Mouse (Mus musculus): ENCODE data around the gene Rnf13.

Gene Rnf13

DNA sequence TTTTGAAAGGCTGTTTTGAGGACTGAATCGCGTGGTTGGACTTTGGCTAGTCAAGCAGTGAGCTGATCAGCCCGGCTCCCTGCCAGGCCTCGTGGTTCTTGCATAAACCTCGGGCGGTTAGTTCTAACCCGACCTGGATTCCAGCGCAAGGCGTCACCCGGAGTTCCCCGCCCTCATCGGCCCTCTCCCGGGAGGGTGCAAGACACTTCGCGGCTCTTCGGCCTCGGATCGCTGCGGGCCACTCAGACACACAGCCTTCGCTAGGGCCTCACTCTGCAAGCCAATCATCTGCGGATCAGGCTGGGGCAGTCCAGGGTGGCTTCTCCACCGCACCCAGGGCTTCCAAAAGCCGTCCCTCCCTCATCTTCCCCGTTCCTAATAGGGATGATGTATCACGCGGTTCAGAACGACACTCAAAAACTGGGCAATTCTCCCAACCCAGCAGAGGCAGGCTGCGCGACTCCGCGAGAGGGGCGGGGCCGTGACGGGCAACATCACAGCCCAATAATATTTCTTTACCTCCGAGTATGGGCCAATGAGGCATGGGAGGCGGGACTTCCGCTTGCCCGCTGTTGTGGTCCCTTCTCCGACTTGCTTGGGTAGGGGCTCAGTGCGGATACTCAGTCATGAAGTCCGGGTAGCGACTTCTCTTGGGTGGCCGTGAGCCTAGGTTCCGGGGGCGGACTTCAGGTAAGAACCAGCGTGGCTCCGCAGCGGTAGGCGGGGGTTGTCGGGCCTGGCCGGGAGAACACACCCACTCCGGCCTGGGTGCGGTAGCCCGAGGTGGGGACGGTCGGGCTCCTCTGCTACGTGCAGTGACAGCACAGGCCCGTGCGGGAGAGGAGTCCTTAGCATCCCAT is at the start of gene Rnf13:
Gene Rnf13 (plus strand): TSS at position 552 of the 860 bp plus-strand sequence.
- DNase-seq = peak; percentile 96

DNA sequence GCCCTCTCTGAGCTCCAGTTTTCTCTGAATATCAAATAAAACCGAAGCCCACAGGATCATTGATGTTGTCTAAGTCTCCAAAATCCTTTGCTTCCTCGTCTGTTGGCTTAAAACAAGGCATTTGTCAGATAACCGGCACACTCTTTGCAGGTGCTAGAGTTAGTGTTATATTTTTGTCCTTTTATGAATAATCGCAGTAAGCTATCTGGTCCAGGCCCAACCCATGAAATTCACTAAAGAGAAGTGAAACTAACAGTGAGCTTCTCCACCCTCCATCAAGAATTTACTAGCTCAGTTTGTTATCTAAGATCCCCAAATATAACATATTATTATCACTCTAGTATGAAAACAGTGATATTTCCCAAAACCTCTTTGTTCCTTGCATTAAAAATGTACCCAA is 44.1 kb upstream of the Rnf13 start:
- DNase-seq = no peak

DNA sequence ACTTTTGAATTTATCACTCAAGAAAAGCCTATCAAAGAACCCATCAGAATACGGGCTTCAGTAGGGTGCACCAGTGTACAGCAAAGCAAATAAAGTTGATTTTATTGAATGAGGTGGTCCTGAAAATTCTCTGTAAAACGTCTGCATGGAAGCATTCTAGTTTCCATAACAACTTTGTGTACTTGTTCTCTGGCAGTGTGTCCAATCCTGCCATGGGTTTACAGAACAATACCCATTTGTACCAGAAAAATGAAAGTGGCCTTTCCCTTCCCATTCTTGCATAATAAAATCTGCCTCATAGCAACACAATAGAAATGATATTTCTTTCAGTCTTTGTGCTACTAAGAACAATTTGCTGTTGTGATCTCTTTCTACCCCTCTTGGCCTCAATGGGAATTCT is 43.1 kb upstream of the Rnf13 start, which contains the start of gene Ankub1:
Gene Ankub1 (minus strand): TSS at position 81 of the 400 bp plus-strand sequence.
- DNase-seq = no peak

DNA sequence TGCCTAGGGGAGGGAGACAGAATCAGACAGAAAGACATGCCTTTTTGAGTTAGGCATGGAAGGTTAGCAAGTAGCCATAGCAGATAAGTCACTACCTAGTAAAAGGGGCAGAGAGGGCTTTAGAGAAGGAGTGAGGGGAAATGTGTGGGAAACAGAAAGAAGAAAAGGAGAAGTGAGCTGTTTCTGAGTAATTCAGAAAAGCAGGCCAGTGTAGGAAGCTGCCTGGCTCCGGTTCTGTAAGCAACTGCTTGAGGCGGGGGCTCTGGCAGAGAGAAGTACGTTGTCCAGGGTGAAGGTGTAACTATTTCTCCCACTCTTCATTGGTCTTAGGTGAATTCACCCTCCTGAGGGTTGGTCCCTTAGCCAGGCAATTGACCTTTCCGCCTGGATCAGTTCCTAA is 39.6 kb upstream of the Rnf13 start:
- DNase-seq = no peak

DNA sequence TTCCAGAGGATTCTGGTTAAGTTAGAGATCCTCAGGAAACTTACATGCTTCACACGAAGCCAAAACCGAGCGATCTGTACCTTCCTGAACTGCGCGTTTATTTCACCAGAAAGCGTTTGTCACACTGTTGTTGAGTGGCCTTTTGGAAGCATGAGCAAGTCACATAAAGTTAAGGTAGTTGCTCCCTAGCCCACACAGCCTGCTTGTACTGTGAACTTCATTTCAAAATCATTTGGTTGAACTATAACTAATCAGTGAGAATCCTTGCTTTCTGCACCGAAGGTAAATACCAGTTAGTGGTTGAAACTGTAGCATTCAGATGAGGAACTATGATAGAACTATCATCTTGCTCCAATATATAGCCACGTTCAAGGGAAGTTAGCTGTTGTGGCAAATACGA is 39.1 kb upstream of the Rnf13 start:
- DNase-seq = no peak

DNA sequence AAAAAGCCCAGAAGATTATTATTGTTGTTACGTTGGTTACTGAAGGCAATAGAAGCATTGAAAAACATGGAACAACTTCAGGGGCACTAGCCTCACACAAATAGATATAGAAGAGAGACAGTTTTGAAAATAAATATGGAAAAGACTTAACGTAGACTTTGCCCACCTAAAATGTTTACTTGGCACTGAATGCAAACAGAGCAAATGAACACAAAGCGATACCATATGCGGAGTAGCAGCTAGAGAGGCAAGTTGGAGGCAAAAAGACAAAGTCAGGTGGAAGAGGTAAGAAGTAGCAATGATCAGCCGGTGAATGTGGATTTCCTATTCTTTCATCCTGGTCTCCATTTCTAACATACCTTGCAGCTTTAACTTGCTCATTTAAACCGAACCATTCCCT is 21.7 kb upstream of the Rnf13 start:
- no peak for DNase-seq

DNA sequence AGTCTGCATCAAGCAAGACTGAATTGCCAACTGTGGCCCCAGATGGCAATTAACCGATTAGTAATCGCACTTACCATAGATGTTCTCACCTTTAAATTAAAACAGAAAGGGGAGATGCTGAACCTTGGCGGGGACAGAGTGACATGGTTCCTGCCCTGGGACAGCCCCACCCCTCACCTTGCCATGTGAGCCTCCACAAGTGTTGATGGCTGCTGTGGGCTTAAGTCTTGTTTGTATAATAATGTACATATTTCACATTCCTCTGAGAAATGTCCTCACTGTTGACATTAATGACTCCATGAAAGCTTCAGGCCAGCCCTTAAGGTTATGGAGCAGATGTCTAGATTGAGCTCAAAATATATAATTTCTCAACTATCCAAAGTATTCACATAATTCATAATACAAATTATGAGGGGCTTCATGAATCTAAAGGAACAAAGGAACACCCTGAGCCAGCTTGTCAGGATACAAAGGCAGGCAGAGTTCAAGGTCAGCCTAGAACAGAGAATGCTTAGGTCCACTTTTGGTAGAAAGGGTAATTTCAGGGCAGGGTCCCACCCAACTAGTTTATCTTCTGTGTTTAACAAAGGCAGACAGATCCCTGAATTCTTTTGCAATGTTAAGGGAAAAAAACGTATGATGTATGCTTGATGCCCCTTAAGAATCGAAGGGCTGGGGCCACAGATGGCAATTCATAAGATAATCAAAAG is 3.5 kb upstream of the Rnf13 start:
- no peak for DNase-seq

DNA sequence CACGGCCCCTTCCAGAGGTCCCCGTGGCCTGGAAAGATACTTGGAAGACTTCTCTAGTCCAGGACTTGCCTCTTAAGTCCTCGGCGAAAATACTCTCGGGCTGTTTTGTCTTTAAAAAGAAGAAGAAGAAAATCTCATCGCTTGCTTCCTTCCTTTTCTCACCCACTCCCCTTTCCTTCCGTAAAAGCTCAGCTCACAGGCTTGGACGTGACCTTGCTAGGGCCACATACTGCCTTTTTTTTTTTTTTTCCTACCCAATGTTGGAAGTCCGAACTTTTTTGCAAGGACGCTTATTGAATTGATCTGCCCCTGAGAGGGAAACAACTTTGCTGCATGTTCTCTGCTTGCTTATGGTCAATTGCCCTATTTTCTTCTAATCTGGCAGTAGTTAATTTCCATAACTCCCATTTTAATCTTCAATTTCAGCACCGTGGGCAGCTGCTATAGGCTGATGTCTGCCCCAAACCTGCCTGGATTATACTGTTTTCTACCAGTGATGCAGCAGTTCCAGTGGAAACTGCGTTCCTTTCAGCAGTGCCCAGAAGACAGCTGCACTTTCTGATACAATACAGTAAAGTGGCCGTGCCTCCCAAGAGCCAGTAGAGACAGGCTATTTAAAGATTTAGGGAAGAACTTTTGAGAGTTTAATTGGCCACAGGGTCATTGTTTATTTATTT is 695 bp downstream of the Rnf13 start:
- DNase-seq = no peak

DNA sequence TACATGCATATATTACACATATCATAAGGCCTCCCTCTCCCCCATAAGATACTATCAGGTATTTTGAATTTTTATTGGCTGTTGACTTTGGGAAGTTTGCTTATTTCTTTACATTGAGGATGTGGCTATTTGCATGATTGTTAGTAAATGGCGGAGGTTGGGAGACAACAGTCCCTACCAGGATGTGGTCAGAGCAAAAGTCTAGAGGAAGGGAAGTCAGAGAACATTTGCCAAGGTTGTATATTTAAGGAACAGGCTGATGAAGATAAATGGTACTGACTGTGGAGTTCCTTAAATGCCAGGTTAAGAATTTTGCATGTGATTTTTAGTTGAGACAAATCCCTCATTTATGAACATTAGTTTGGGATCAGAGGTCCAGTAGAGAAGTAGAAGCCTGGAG is 4.0 kb downstream of the Rnf13 start:
- no peak for DNase-seq

DNA sequence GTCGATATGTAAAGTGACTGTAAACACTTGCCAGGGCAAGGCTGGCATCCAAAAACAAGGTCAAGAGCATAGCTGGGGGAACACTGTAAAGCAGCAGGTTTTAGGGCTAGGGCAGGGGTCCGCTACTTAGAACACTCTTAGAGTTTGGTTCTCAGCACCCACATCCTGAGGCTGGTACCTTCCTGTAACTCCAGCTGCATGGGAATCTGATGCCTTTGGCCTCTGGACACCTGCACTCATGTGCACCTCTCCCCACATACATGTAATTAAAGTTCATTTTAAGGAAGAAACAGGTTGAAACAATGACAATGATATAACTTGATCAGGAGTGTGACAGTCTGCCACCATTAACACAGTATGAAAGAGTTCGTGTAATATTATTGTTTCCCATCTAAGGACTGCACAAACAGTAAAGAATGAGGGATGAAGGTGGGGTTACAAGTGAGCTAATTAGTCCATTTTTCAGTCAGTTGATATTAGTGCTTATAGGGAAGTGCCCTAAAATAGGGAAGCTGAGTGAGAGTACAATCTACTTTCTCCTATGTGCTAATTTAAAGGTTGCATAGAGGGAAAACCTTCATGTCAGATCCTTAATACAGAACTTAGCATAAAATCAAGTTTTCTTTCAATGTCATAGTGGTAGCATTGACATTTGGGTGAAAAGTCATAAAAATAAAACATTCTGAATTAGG is 12.9 kb downstream of the Rnf13 start:
- DNase-seq = no peak

DNA sequence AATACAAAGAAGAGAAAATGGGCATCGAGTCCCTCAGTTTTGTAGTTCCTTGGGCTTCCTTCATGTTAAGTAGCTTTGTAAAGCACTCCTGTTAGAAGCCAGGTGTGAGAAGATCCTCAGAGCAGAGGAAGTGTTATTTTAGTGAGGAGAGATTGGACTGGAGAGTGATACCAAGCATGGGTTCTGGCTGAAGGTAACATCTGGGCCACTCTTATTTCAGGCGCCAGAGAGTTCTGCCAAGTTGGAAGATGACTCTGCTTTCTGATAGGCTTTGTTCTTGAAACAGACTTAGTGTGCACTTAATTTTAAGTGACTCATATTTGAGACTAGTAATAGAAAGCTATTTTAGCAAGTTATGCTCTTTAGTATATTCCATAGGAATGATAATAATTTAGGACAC is 41.1 kb downstream of the Rnf13 start:
- no peak for DNase-seq

DNA sequence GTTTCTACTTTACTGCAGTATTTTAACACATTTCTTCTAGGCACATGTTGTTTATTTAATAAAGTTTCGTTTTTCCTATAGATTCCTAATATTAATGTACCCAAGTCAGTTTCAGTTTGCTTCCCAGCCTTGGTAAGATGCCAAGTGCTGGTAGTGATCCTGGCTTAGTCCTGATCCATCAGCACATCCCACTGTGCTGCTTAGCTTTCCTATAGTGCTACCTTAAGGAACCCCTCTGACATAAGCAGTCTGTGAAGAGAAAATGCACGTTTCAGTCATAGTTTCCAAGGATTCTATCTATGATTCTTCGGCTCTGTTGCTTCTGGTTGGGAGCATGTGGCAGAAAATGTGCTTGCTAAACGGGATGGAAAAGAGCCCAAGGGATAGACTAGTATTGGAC is 52.6 kb downstream of the Rnf13 start:
- DNase-seq = no peak

DNA sequence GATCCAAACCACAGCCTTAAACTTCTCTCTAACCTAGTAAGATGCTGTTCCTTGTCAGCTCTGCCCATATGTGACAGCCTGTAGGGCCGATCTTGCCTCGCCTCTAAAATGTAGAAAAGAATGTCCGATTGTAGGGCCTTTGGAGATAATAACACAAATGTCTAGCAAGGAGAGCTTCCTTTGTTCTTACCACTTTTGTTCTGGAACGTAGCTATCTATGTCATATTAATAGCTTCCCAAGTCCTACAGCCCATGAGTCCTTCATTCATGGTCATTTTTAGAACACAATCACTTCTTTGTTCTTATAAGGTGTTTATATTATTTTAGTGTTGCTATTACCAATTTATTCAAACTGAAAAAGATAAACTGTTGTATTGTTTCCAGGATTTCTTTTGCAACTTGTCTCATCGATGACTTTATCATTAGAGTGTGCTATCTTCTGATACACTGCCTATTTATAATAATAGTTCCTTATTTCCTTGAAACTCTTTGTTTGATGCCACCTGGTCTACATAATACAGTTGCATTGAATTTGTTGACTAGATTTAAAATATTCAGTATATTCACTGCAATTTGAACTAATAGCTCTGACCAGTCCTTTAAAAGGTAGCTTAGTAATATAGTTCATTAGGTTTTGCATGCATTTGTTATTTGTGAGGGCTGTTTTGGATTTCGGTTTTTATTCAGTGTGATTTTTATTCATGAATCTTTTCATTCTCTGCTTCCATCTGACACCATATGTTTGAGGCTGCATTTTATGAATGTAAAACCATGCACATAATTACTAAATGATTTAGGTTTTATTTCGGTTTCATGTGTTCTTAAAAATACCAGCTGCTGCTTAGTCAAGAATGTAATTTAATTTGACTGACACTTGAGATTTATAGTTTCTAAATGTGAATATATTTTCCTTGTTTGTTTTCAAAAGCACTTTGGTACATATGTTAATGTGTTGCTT is 53.4 kb downstream of the Rnf13 start:
- DNase-seq = no peak

DNA sequence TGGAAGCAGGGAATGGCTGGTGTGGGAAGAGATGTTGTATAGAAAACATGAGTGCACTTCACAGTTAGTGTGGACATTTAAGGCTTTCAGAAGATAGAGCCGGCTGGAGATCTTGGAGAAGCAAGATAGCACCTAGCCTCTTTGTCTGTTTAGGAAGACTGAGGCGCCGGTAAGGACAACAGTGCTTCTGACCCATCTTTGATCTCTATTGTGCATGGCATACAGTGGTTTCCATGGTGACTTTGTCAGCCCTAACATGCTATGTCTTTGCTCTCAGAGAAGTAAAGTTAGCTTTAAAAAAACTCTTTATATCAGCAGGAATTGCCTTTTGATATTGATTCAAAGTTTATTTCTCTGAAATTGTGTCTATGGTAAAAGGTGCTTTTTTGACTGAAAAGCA is 55.2 kb downstream of the Rnf13 start:
- DNase-seq = no peak

DNA sequence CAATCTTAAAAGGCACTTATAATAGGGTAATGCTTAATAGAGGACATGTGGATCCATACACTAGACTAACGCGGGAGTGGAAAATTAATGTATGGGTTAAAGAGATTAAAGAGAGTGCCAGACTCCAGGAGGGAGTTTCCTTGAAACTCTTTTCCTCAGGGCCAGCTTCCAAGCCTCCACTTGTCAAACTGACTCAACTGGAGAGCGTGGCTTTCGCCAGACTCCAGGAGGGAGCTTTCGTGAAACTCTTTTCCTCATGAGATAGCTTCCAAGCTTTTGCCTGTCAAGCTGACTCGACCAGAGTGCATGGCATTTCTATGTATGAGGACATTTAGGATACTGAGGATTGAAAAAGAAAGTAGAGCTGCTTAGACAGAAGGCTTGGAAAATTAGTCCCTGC is 59.2 kb downstream of the Rnf13 start:
- peak; percentile 13 for DNase-seq

DNA sequence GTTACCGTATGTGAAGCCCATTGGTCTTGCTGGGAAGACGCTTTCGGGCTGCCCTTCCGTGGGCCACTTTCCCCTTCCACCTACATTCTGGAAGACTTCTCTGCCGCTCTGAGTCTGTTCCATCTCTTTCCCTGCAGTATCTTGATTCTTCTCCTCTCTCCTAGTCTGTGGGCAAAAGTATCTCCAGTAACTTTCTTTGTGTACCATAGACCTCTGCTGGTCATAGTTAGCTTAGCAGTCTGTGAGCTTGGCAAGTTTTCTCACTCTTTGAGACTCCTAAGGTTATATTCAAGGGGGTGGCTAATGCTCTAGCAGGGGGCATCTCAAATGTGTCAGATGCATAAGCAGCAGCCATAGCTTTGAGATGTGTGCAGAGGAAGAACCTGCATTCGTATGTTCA is 79.6 kb downstream of the Rnf13 start:
- DNase-seq = no peak

DNA sequence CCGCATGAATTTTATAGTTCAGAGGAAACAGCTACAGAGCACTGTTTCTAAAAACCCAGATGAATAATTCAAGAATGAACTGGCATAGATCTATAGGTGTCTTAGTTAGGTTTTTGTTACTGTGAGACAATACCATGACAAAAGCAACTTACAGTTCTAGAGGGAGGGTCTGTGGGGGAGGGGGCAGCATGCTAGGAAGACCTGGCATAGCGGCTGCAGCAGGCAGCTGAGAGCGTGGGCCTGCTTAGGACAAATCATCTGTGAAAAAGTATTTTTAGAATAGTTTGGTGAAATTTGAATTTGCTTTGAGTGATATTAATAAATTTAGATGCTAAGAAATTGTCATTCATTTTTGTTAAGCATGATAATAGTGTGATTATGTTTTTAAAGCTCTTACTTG is 90.0 kb downstream of the Rnf13 start:
- no peak for DNase-seq

DNA sequence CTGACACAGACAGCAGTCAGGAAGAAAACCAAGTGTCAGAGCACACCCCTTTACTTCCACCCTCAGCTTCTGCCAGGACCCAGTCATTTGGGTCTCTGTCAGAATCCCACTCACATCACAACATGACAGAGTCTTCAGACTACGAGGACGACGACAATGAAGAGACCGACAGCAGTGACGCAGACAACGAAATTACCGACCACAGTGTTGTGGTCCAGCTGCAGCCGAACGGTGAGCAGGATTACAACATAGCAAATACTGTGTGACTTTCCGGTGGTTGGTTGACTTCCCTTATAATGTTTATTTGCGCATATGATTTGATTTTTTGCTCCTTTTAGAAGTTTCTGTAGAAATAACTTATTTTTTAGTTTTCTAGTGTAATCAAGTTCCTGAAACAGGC is 97.7 kb downstream of the Rnf13 start:
- DNase-seq = no peak

DNA sequence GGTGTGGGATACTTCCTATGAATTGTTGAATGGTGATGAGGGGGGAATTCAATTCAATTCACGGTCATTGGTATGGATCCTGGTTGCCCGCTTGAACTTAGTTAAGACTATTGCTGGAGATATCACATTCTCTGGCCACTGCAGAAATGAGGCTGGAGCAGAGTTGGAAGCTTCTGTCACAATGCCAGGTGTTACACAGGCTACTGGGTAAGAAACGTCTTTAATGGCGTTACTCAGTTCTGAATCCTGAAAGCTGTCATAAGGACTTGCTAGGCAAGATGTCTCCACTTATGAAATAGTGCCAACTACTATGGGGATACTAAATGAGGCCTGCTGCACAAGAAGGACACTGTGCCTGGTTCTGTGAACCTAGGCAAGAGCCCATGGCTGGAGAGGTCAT is 101.0 kb downstream of the Rnf13 start:
- DNase-seq = no peak

DNA sequence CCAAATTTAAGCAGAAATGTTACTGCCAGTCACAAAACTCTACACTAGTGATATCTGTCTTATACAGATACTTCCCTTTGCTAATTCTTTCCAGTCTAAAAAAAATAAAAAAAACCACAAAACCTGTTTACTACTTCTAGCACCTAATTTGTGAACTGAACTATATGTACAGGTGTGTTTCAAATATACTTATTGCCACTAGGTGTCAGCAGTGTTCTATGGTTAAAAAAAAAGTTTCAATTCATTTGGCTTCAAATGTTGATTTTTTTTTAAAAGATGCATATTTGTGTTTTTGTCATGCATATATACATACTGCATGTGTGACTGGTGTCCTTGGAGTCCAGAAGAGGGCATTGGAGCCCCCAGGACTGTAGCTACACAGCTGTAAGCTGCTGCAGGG is 107.9 kb downstream of the Rnf13 start:
- no peak for DNase-seq

DNA sequence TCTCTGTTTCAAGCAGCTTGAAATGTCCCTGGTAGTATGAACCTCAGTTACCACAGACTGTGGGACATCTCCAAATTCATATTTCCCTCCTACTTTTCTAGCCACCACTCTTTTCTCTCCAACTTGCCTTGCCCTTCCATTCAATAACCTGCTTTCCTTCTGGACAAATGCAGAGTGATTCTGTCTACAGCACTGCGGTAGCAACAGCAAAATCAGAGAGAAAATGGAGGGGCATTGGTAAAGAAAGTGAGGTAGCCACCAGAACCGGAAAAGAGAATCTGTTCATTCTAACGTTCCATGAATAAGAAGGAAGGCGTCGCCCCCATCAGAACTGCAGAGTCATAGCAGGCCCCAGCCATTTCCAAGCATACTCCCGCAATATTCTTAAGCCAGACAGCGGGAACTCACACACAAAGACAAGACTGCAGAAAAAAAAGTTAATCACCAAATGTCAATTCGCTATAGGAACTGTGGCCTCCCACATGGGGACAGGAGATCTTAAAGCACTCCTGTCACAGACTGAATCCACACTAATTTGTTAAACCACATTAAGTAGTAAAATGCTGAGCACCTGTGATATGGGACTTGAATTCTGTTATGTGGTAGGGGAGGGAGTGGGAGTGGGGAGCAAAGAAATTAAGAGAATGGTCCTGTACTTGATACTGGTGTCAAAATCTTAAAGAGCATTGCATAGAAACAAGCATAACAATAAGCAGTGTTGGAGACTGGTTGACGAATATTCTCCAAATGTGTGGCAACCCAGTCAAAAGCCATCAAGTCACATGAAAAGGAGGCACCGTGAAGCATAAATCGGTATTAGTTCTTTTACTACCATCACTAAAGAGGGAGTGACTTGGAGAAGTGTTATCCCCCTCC is 110.2 kb downstream of the Rnf13 start:
- peak; percentile 22 for DNase-seq

Data from cerebellum, adult 11-12 months (tissue).